Mouse (Mus musculus) liver, embryonic 11.5 days (tissue): ENCODE data around the gene Pdgfra. TPM values are rescaled to one million over a fixed set of nuclear protein-coding genes. Genes with fewer than 3 reads are reported as not detected.

Experiments
- ATAC-seq: fragments of 200-750 bp; cut with Nextera tagmentation; replicated peaks from 2 replicates; pipeline ENCODE4 v1.8.0; 2017; ENCODE audit warnings: moderate number of reproducible peaks, mild to moderate bottlenecking, moderate TSS enrichment, moderate library complexity; ENCODE audit not compliant: low FRiP score
- DNase-seq: peaks from one replicate; pipeline ENCODE4 v3.0.0-alpha.2; 2017; ENCODE audit warnings: low spot score
- H3K27ac ChIP-seq: fragments of 300-500 bp; sonication (generic); 2 replicates; pipeline ENCODE4 v1.5.1; 2014; ENCODE audit warnings: mild to moderate bottlenecking, low read depth, low read length, control low read depth
- H3K27me3 ChIP-seq: fragments of 300-500 bp; sonication (generic); replicated peaks from 2 replicates; pipeline ENCODE4 v1.6.1; 2014; ENCODE audit warnings: low read length, mixed read lengths; ENCODE audit not compliant: control insufficient read depth, insufficient read depth
- H3K36me3 ChIP-seq: fragments of 300-500 bp; sonication (generic); 2 replicates; pipeline ENCODE4 v1.6.1; 2014; ENCODE audit warnings: mild to moderate bottlenecking, low read length, moderate library complexity, mixed read lengths; ENCODE audit not compliant: control insufficient read depth, insufficient read depth
- H3K4me1 ChIP-seq: fragments of 300-500 bp; sonication (generic); replicated peaks from 2 replicates; pipeline ENCODE4 v1.6.1; 2014; ENCODE audit warnings: low read length, mixed read lengths; ENCODE audit not compliant: control insufficient read depth, insufficient read depth
- H3K4me2 ChIP-seq: fragments of 300-500 bp; sonication (generic); 2 replicates; pipeline ENCODE4 v1.6.1; 2014; ENCODE audit warnings: mild to moderate bottlenecking, control low read depth, moderate library complexity
- H3K4me3 ChIP-seq: fragments of 300-500 bp; sonication (generic); 2 replicates; pipeline ENCODE4 v1.5.1; 2014; ENCODE audit warnings: low read depth, low read length, control low read depth
- H3K9ac ChIP-seq: fragments of 300-500 bp; sonication (generic); 2 replicates; pipeline ENCODE4 v1.6.1; 2014; ENCODE audit warnings: low read depth, low read length, control low read depth
- H3K9me3 ChIP-seq: fragments of 300-500 bp; sonication (generic); 2 replicates; pipeline ENCODE4 v1.6.1; 2016; ENCODE audit warnings: low read length, inconsistent platforms, mixed read lengths; ENCODE audit not compliant: control insufficient read depth
- WGBS: fragments of 180-500 bp; shearing (Covaris S2); extraction: QIAGEN DNeasy Blood & Tissue Kit; methylation state at CpG from one replicate; pipeline ENCODE4 v1.1.7; 2014; 5-methylcytosine and 5-hydroxymethylcytosine counted together
- polyA plus RNA-seq: library from polyadenylated mRNA; unstranded; fragments of >200 nt; fragmentation: Nextera tagmentation; extraction: Ambion mirVana; gene quantifications from 2 replicates; pipeline ENCODE4 v1.2.1, GENCODE M21; 2014

Pdgfra gene
- polyA plus RNA-seq, 1 experiment from 2014 or later: 21.9 TPM

DNA sequence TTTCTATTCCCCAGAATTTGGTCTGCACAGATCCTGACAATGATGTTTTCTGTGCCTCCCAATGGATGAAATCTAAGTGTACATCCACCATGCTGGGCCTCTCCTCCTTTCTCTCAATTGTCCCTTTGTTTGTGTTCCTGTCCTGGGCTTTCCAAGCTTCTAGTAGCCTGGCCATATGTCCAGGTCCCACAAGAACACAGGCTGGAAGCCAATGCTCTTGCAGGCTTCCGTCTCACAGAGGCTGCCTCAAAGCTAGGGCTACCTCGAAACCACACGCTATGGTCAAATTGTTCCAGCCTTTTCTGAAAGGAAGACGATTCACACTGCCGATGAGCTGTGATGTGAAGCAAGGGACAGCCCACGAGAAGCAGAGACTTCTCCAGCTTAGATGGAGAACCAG, 9.5 kb downstream of the Pdgfra start:
- WGBS: 77% methylated on average over 6 of the region's 6 CpGs
- ATAC-seq: no peak
- Histone ChIP-seq H3K4me2 (no peak overlapping the region), H3K9ac (no peak overlapping the region), H3K4me3 (no peak overlapping the region), H3K36me3 (no peaks in the 10 kb centered on the region), H3K27ac (no peak overlapping the region), H3K9me3 (no peaks in the 10 kb centered on the region), H3K4me1 (no peaks in the 10 kb centered on the region), H3K27me3 (peaks cover 3% of the 10 kb centered on the region)
- DNase-seq: no peak

- no peaks in the 10 kb centered on the region for H3K4me1 ChIP-seq
- no peak overlapping the region for H3K4me3 ChIP-seq
- DNase-seq (no peak), ATAC-seq (no peak)
- H3K9me3 ChIP-seq: no peaks in the 10 kb centered on the region
- no peak overlapping the region for H3K4me2 ChIP-seq
- H3K36me3 ChIP-seq: no peaks in the 10 kb centered on the region
- no peaks in the 10 kb centered on the region for H3K27me3 ChIP-seq
- H3K9ac ChIP-seq: no peak overlapping the region
- no peak overlapping the region for H3K27ac ChIP-seq
- WGBS: 82% methylated on average over 23 of the region's 23 CpGs
Observed at GRCm38 (mm10) chr5:75163289-75163951, 11.3 kb downstream of the Pdgfra start.

DNA sequence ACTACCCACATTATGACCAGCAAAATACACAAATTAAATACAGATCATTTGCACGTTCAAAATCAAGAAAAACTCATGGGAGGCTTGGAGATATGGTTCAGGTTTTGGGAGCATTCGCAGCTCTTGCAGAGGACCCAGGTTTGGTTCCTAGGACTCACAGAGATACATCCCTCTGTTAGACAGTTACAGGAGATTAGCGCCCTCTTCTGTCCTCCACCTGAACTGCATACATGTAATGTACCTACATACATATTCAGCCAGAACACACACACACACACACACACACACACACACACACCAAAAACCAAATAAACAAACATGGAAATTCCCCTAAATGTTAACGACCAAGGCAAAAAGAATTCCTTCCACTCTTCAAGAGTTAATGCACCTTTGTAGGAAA, 12.6 kb downstream of the Pdgfra start:
- H3K4me1 ChIP-seq: no peaks in the 10 kb centered on the region
- H3K9me3 ChIP-seq: no peaks in the 10 kb centered on the region
- no peaks in the 10 kb centered on the region for H3K27me3 ChIP-seq
- WGBS: 74% methylated on average over 4 of the region's 4 CpGs
- H3K4me3 ChIP-seq: no peak overlapping the region
- H3K36me3 ChIP-seq: no peaks in the 10 kb centered on the region
- no peak overlapping the region for H3K9ac ChIP-seq
- DNase-seq (no peak), ATAC-seq (no peak)
- no peak overlapping the region for H3K4me2 ChIP-seq
- H3K27ac ChIP-seq: no peak overlapping the region

DNA sequence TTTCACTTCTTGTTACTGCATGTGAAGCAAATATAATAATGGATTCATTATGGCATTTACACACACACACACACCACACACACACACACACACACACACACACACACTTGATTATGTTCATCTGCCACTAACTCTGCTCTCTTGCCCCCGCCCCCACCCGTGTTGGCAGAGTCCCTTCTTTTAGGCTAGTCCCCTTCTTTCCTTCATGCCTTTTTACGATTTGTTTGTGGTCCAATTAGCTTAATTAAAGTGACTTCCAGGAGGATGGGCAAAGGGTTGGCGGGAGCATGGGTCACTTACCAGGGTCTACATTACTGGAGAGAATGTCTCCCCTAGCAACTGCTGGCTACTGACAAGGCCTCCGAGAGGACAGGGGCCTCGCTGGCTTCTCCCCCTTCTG, 17.7 kb downstream of the Pdgfra start:
- H3K9ac ChIP-seq: no peak overlapping the region
- no peaks in the 10 kb centered on the region for H3K27me3 ChIP-seq

DNA sequence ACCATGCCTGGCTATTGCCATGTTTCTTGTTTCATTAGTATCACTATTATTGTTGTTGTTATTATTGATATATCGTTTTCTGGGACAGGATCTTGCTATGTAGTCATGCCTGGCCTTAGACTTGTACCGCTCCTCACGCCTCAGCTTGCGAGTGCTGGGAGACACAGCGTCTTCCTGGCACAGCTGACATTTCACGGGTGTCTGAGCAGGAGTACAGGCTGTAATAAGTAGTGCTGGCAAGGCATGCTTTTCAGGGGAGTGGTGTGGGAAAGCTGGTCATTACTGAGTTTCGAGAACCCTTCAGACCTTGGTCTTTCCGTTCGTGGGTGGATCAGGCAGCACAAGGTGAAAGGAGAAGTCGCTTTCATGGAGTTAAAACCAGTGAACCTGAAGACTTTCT, 19.8 kb downstream of the Pdgfra start:
- H3K4me1 ChIP-seq: no peaks in the 10 kb centered on the region

More for the DNA sequence above, 17.7 kb downstream of the Pdgfra start:
- Histone ChIP-seq H3K4me1 (no peaks in the 10 kb centered on the region), H3K4me2 (no peak overlapping the region), H3K27ac (no peak overlapping the region), H3K4me3 (no peak overlapping the region), H3K36me3 (no peaks in the 10 kb centered on the region), H3K9me3 (no peaks in the 10 kb centered on the region)
- ATAC-seq: no peak
- no peak for DNase-seq
- WGBS: 85% methylated on average over 6 of the region's 6 CpGs

DNA sequence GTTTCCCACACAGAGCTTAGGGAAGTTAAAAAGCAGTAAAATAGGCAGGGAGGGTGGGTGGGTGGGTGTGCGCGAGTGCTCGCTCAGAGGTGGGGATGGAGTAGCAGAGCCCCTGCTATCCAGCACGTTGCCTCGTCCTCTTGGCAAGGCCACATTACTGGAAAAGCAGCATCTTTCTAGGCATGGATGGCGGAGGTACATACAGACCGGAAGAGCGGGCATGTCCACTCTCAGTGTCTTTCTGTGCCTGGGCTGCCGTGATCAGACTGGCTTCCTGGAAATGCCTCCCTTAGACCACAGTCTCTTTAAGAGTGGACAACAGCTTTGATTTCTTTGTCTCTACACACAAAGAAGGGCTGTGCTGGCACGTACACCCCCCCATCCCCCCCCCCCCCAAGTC, 27.2 kb downstream of the Pdgfra start:
- Histone ChIP-seq H3K9me3 (no peaks in the 10 kb centered on the region), H3K4me1 (no peaks in the 10 kb centered on the region), H3K27ac (no peak overlapping the region), H3K36me3 (no peaks in the 10 kb centered on the region), H3K9ac (no peak overlapping the region), H3K4me2 (no peak overlapping the region), H3K27me3 (no peaks in the 10 kb centered on the region), H3K4me3 (no peak overlapping the region)
- DNase-seq: no peak
- ATAC-seq: no peak
- WGBS: 83% methylated on average over 10 of the region's 10 CpGs

More for the DNA sequence above, 19.8 kb downstream of the Pdgfra start:
- H3K9me3 ChIP-seq: no peaks in the 10 kb centered on the region
- H3K36me3 ChIP-seq: no peaks in the 10 kb centered on the region
- H3K27me3 ChIP-seq: no peaks in the 10 kb centered on the region
- H3K4me2 ChIP-seq: no peak overlapping the region
- no peak overlapping the region for H3K9ac ChIP-seq
- no peak overlapping the region for H3K4me3 ChIP-seq
- WGBS: 87% methylated on average over 10 of the region's 10 CpGs
- H3K27ac ChIP-seq: no peak overlapping the region
- DNase-seq: no peak
- no peak for ATAC-seq

DNA sequence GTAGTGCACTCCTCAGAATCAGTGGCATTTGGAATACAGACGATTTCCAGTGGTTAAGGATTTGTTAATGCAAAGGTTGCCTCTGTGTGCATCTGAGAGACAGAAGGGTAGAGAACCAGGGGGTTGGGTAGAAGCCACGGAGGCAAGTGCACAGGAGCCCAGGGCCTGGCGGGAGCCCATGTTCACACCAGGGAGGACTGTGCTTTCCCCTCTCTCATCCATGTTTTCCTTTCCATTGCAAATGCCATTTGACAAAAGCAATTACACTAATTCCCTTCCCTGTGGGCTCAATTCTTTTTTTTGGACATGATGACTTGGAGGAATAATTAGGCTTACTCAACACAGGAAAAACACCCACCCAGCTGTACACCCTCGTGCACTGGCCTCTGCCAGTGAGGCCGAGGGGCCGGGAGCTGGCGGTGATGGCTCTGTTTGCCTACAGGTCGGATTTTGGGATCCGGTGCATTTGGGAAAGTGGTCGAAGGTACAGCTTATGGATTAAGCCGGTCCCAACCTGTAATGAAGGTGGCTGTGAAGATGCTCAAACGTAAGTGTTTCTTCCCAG, 27.7 kb downstream of the Pdgfra start:
- WGBS: 86% methylated on average over 12 of the region's 12 CpGs
- DNase-seq: no peak
- no peaks in the 10 kb centered on the region for H3K36me3 ChIP-seq

GRCm38 (mm10) chr5:75183653-75184052, 31.6 kb downstream of the Pdgfra start:
- Histone ChIP-seq H3K27me3 (no peaks in the 10 kb centered on the region), H3K27ac (no peak overlapping the region)
- ATAC-seq: no peak

More for the DNA sequence above, 27.7 kb downstream of the Pdgfra start:
- H3K4me3 ChIP-seq: no peak overlapping the region
- H3K27me3 ChIP-seq: no peaks in the 10 kb centered on the region
- no peak overlapping the region for H3K4me2 ChIP-seq
- no peaks in the 10 kb centered on the region for H3K4me1 ChIP-seq
- no peaks in the 10 kb centered on the region for H3K9me3 ChIP-seq
- H3K9ac ChIP-seq: no peak overlapping the region
- no peak overlapping the region for H3K27ac ChIP-seq
- no peak for ATAC-seq

GRCm38 (mm10) chr5:75184112-75184511, 32.0 kb downstream of the Pdgfra start:
- DNase-seq (no peak), ATAC-seq (no peak)
- H3K36me3 ChIP-seq: no peaks in the 10 kb centered on the region
- no peak overlapping the region for H3K27ac ChIP-seq
- no peak overlapping the region for H3K9ac ChIP-seq
- H3K4me1 ChIP-seq: no peaks in the 10 kb centered on the region
- no peaks in the 10 kb centered on the region for H3K27me3 ChIP-seq
- WGBS: 84% methylated on average over 5 of the region's 5 CpGs
- H3K4me3 ChIP-seq: no peak overlapping the region
- no peaks in the 10 kb centered on the region for H3K9me3 ChIP-seq
- no peak overlapping the region for H3K4me2 ChIP-seq

More at GRCm38 (mm10) chr5:75183653-75184052, 31.6 kb downstream of the Pdgfra start:
- no peaks in the 10 kb centered on the region for H3K4me1 ChIP-seq
- no peaks in the 10 kb centered on the region for H3K36me3 ChIP-seq
- H3K9ac ChIP-seq: no peak overlapping the region
- DNase-seq: no peak
- no peak overlapping the region for H3K4me2 ChIP-seq
- WGBS: 72% methylated on average over 6 of the region's 6 CpGs
- no peaks in the 10 kb centered on the region for H3K9me3 ChIP-seq
- H3K4me3 ChIP-seq: no peak overlapping the region
